Mouse (Mus musculus): ENCODE results near the gene Max. TPM values are rescaled to one million over a fixed set of nuclear protein-coding genes. Genes with fewer than 3 reads are reported as not detected.

Max gene
- total RNA-seq, 2 experiments from 2014 or later: 125 to 130 TPM

DNA sequence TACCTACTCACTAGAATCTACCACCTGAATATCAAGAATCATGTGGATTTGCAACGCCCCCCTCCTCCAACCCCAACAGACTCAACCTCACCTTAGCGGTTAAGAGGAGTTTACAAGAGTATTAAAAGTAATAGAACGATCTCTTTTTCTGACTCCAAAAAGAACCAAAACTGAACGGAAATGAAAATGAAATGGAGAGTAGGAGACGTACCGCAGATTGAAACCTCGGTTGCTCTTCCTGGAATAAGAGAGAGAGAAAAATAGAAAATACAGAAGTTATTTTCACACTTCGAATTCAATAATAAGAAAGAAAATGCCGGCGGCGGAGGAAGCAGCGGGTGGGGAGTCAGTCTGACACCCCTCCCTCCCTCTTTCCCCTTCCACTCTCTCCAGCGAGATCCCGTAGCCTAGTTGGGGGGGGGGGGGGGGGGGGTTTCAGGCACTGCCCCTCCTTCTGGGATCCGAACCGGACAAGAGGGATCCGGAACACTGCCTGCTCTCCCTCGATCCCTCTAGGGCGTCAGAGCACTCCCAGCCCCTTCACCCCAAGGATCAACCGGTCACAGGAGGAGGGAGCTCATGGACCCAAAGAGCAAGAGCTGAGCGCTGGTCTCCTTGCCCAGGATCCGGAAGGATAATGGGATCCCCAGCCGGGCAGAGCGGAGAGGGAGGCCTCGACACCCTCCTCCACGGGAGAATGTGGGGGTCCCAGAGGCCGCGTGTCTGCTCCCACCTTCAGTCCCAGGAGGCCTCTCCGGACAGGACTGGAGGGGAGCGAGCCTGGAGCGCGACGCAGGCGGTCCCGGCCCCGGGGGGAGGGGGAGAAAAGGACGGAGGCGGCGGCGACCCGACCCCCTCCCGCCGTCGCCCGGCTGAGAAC lies 709 bp downstream of the Max start:
- no peak for ATAC-seq (ENCODE audit: poor library complexity, severe bottlenecking)

- ATAC-seq (ENCODE audit: poor library complexity, severe bottlenecking): peak; percentile 54
These were observed 4.3 kb downstream of the Max start for GRCm38 (mm10) chr12:76957688-76958087.

GRCm38 (mm10) chr12:76954698-76955423 lies 7.1 kb downstream of the Max start:
- ATAC-seq (ENCODE audit: poor library complexity, severe bottlenecking): no peak

DNA sequence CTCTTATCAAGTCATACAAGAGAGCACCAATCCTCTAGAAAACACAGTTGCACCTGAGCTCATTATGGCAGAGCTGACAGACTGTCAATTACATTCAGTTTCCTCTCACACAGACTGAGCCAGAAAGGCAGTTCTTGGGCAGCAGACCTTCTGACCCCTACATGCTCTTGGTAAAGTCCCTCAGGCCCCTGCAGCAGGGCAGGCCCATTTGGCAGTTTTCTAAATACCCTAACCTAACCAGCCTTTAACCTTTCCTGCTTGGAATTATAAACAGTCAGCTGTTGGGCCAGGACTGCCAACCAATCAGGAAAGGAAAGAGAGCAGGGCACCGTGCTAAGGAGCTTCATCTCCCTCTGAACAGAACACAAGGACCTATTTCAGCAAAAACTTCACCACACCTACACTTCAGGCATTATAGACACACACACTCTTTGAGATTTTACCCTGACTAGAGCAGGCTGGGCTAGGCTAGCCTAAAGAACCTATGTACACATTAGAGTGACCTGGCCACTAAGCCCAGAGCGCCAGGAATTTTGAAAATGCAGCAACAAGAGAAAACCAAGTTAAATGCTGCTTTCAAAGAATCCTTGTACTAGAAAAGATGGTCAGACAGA lies 8.1 kb downstream of the Max start:
- no peak for ATAC-seq (ENCODE audit: poor library complexity, severe bottlenecking)

DNA sequence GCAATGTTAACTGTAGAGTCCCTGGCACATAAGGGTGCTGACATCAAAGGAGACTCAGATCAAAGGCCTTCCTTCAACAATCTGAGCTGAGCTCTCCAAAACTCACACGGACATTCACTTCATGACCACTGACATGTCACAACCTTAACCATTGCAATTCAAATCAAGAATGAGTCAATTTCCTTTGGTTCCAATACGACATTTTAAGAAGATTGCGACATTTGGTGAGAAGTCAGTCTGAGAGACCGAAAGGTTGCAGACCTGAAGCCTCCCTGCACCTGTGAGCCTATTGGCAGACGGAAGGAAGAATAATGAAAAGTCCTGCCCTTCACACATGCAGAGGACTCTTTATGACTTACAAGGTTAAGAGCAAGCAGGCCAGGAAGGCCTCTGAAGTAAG lies 11.7 kb downstream of the Max start:
- peak; percentile 82 for ATAC-seq (ENCODE audit: poor library complexity, severe bottlenecking)

DNA sequence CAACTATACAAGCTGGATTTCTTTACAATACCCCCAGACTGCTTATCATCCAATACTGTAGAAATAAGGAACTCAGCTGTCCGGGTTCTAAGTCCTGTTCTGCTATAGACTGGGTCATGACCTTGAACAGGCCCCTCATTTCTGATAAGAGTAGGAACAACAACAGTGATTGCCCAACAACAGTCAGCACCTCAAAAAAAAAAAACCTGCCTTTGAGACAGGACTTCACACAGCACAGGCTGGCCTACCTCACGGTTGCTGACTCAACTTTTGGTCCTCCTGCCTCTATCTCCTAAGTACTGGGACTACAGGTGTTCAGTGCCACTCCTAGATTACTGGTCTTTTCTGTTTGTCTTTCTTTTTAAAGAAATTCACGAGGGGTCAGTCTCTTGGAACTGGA lies 13.2 kb downstream of the Max start:
- peak; percentile 45 for ATAC-seq (ENCODE audit: poor library complexity, severe bottlenecking)

GRCm38 (mm10) chr12:76948185-76948584 lies 13.8 kb downstream of the Max start:
- no peak for ATAC-seq (ENCODE audit: poor library complexity, severe bottlenecking)

DNA sequence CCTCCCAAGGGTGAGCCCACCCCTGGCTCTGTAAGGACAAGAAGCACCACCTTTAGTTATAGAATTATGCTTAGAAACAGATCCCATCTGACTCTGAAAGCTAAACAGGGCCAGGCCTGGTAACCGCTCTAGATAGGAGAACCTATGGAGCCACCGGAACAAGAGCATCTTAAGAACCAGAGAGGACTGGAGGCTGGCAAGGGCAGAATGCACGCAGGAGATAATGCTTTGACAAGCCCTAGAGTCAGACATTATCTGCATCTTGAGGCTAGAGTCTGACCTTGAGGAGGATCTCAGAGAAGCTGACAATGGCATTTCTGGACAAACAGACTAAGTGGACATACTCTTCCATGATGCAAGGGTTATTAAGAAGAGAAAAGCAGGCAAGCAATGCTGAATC lies 14.5 kb downstream of the Max start:
- ATAC-seq (ENCODE audit: poor library complexity, severe bottlenecking): no peak

- ATAC-seq (ENCODE audit: poor library complexity, severe bottlenecking): no peak
These were observed 18.5 kb downstream of the Max start for GRCm38 (mm10) chr12:76943466-76943865.

GRCm38 (mm10) chr12:76943046-76943445 lies 19.0 kb downstream of the Max start:
- peak; percentile 59 for ATAC-seq (ENCODE audit: poor library complexity, severe bottlenecking)

DNA sequence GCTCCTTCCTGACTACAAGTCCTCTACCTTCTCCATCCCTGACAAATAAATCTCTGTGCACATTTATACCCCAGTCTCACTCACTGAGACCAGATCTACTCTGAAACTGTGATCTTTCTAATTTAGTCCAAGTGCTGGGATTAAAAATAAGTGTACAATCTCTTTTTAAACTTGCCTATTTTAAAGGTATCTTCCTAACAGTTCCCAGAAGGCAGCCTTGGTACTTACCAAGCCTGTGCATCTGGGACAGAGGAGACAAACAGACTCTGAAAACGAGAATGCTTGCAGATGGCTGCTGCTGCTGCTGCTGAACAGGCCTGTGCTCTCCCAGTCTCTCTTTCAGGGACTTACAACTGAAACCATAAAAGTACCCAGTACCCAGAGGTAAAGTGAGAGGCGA lies 19.5 kb downstream of the Max start:
- ATAC-seq (ENCODE audit: poor library complexity, severe bottlenecking): no peak

- ATAC-seq (ENCODE audit: poor library complexity, severe bottlenecking): peak; percentile 25; the same call in 1 of the 2 replicates
These were observed 20.5 kb downstream of the Max start for GRCm38 (mm10) chr12:76941524-76941923.

DNA sequence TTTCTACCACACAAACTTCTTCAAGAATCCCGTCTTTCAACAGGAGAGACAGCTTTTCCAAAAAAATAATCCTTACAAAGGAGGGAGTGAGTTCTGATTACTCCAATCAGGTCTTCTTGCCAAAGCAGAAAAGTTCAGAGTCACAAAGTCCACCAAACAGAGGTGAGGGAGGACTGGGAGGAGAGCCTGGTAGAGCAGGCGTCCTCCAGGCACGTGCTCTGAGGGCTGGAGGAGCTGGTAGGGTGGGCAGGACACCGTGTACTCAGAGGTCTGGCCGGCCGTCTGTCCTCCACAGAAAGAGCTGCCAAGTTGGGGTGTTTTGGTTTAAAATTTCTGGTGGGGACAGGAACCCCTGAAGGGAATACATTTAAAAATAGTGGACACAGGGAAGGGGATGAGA lies 24.0 kb downstream of the Max start:
- ATAC-seq (ENCODE audit: poor library complexity, severe bottlenecking): no peak

- no peak for ATAC-seq (ENCODE audit: poor library complexity, severe bottlenecking)
These were observed 25.8 kb downstream of the Max start for GRCm38 (mm10) chr12:76936211-76936610.

DNA sequence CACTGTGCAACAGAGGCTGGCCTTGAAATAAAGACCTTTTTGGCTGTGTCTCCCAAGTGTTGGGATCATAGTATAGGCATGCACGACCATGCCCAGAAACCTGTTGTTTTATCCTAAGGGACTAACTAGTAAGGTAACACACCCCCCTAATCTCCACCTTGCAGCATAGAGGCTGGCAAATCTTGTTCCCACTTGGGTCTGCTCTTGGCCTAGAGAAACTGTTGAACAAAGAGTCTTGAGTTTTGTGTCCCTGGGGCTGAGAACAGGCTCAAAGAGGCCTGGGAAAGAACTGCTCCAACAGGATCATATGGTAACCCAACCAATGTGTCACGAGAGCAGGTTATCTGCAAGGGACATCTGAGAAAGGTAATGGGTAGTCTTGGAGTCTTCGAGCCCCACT lies 27.6 kb downstream of the Max start:
- no peak for ATAC-seq (ENCODE audit: poor library complexity, severe bottlenecking)

DNA sequence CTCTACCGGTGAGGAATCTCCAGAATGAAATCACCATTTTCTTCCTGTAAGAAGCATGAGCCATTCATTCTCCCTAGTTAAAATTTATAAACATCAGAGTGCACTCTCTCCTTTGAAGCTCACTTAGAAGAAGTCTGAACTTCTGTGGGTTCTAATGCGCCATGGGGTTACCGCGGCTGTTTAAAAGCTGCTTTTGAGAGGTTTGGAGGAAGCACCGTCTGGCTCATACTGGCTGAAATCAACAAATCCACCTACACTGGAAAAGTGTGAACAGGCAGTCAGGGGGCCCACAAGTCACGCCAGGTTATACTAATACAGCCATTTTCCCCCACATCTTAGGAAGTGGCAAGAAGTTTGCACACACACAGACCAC lies 29.3 kb downstream of the Max start:
- no peak for ATAC-seq (ENCODE audit: poor library complexity, severe bottlenecking)

DNA sequence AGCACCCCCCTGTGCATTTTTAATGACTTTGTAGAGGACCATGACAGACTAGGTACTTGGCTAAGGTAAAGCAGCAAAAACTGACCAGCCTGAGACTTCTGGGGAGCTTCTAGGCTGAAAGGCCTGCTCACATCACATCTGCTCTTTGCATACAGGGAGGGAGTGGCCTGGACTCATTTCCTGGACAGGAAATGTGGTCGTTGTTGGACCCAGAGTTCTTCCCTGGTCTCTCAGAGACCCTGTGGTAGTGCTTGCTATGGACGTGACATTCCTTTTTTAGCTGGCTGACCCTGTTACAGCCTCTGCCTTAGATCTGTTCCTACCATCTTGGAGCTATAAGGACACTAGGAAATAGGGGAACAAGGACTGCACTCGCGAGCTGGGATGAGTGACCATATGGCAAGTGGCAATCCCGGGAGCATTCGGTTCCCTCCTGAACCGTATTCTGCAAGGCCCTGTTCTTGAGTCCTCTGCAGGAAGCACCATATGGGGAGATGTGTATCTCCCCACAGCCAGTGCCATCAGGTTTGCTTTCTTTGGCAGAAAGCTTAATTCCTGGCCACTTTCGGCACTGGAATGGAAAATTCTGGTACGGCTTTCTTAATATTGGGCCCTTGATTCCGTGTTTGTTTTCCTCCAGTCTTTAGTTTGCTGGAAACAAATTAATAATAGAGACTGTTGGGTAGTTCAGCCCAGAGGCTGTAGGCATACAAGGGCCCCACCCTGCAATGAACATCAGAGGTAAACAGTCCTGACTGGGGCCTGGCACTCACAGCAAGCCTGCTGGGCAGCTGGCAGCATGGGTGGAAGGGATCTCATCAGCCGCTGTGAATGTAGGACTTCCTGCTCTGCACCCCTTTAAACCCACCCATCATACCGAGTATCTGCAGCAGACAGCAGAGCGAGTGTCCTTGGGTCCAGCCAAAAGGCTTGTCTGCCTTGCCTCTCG lies 30.0 kb downstream of the Max start:
- ATAC-seq (ENCODE audit: poor library complexity, severe bottlenecking): no peak

GRCm38 (mm10) chr12:76930177-76930576 lies 31.8 kb downstream of the Max start:
- ATAC-seq (ENCODE audit: poor library complexity, severe bottlenecking): no peak

- ATAC-seq (ENCODE audit: poor library complexity, severe bottlenecking): no peak
These were observed 34.5 kb downstream of the Max start for GRCm38 (mm10) chr12:76927539-76927938.

GRCm38 (mm10) chr12:76927012-76927411 lies 35.0 kb downstream of the Max start:
- no peak for ATAC-seq (ENCODE audit: poor library complexity, severe bottlenecking)
